Mouse (Mus musculus) myocyte (in vitro differentiated cells): ENCODE measurements around the gene 4933405L10Rik.

Experiments
- CEBPB ChIP-seq: IDR thresholded peaks from 2 replicates; pipeline ENCODE4 v1.6.1; 2011; ENCODE audit warnings: mild to moderate bottlenecking, moderate library complexity; ENCODE audit not compliant: poor library complexity, insufficient read depth, severe bottlenecking
- E2F4 ChIP-seq: IDR thresholded peaks from one replicate; pipeline ENCODE4 v1.6.1; 2011; ENCODE audit warnings: mild to moderate bottlenecking, control low read depth, moderate library complexity; ENCODE audit not compliant: insufficient read depth
- MAX ChIP-seq: IDR thresholded peaks from one replicate; pipeline ENCODE4 v1.6.1; 2011; ENCODE audit warnings: low read depth, mild to moderate bottlenecking, control low read depth
- MYOG ChIP-seq, 3 experiments: IDR thresholded peaks; one replicate each; pipeline ENCODE4 v1.6.1; 2011; ENCODE audit warnings: control low read depth in 2 of 3, low read depth in 2 of 3, mild to moderate bottlenecking in 2 of 3; ENCODE audit not compliant: insufficient read length in 2 of 3, control insufficient read depth in 1 of 3, insufficient read depth in 1 of 3
- POLR2A ChIP-seq: IDR thresholded peaks from one replicate; pipeline ENCODE4 v1.6.1; 2011; ENCODE audit warnings: low read depth, mild to moderate bottlenecking, control low read depth, moderate library complexity; ENCODE audit not compliant: insufficient read length
- POLR2AphosphoS2 ChIP-seq: IDR thresholded peaks from one replicate; pipeline ENCODE4 v1.6.1; 2011; ENCODE audit warnings: low read depth, control low read depth; ENCODE audit not compliant: insufficient read length
- TCF12 ChIP-seq: IDR thresholded peaks from one replicate; pipeline ENCODE4 v1.6.1; 2011; ENCODE audit warnings: mild to moderate bottlenecking, control low read depth; ENCODE audit not compliant: poor library complexity, insufficient read depth, severe bottlenecking
- USF1 ChIP-seq: IDR thresholded peaks from one replicate; pipeline ENCODE4 v1.6.1; 2011; ENCODE audit warnings: low read depth, mild to moderate bottlenecking, control low read depth, moderate library complexity

DNA sequence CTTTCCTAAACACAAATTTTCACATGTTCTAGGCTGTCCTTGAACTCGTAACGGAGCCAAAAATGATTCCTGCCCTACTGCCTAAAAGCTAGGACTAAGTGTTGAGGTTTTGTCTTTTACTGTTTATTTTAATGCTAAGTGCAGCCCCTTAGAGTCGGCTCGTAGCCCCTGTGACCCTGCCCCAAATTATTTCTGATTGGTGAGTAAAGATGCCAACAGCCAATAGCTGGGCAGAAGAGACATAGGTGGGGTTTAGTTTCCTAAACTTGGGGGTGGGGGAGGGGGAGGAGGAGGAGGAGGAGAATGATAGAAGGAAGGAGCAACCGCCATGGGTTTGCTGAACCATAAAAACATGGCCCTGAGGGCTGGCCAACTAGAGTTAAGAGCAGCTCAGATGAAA, 18.3 kb downstream of the 4933405L10Rik start:
- TF ChIP-seq CEBPB (no peak), MYOG (IDR thresholded peaks at IDR 0.05; ENCODE audit: control insufficient read depth in 1 of 3, insufficient read depth in 1 of 3, insufficient read length in 2 of 3, low read depth in 2 of 3) (no peak), POLR2A (no peak), USF1 (no peak), TCF12 (no peak), E2F4 (no peak), POLR2AphosphoS2 (no peak), MAX (no peak)
